Mouse (Mus musculus) stomach, embryonic 16.5 days (tissue): Measurements from ENCODE around the gene Ccdc86. TPM values are rescaled to one million over a fixed set of nuclear protein-coding genes. Genes with fewer than 3 reads are reported as not detected.

Experiments used
- ATAC-seq: fragments of 200-750 bp; cut with Nextera tagmentation; 2 replicates; pipeline ENCODE4 v1.8.0; 2017; ENCODE audit warnings: moderate number of reproducible peaks, moderate TSS enrichment; ENCODE audit not compliant: insufficient read depth, low FRiP score
- H3K27ac ChIP-seq: fragments of 300-500 bp; sonication (generic); 2 replicates; pipeline ENCODE4 v1.5.1; 2014; ENCODE audit warnings: low read length
- H3K27me3 ChIP-seq: fragments of 300-500 bp; sonication (generic); 2 replicates; pipeline ENCODE4 v1.6.1; 2014; ENCODE audit warnings: low read length, control low read depth, mixed read lengths; ENCODE audit not compliant: control insufficient read depth, insufficient read depth
- H3K36me3 ChIP-seq: fragments of 300-500 bp; sonication (generic); 2 replicates; pipeline ENCODE4 v1.6.1; 2014; ENCODE audit warnings: low read length; ENCODE audit not compliant: control insufficient read depth, insufficient read depth
- H3K4me1 ChIP-seq: fragments of 300-500 bp; sonication (generic); 2 replicates; pipeline ENCODE4 v1.6.1; 2014; ENCODE audit warnings: low read length, control low read depth, mixed read lengths; ENCODE audit not compliant: control insufficient read depth, insufficient read depth
- H3K4me2 ChIP-seq: fragments of 300-500 bp; sonication (generic); 2 replicates; pipeline ENCODE4 v1.6.1; 2014; ENCODE audit warnings: low read depth, low read length, mixed read lengths
- H3K4me3 ChIP-seq: fragments of 300-500 bp; sonication (generic); replicated peaks from 2 replicates; pipeline ENCODE4 v1.5.1; 2014; ENCODE audit warnings: mild to moderate bottlenecking, low read length
- H3K9ac ChIP-seq: fragments of 300-500 bp; sonication (generic); 2 replicates; pipeline ENCODE4 v1.6.1; 2014; ENCODE audit warnings: low read length
- H3K9me3 ChIP-seq: fragments of 300-500 bp; sonication (generic); replicated peaks from 2 replicates; pipeline ENCODE4 v1.6.1; 2016; ENCODE audit warnings: low read length, control low read depth; ENCODE audit not compliant: control insufficient read depth
- WGBS: fragments of 180-500 bp; shearing (Covaris S2); extraction: QIAGEN DNeasy Blood & Tissue Kit; methylation state at CpG from one replicate; pipeline ENCODE4 v1.1.7; 2014; 5-methylcytosine and 5-hydroxymethylcytosine counted together
- polyA plus RNA-seq: library from polyadenylated mRNA; unstranded; fragments of >200 nt; fragmentation: Nextera tagmentation; extraction: Ambion mirVana; gene quantifications from 2 replicates; pipeline ENCODE4 v1.2.1, GENCODE M21; 2015

Gene Ccdc86
- polyA plus RNA-seq = 23.8 and 27.5 TPM in 2 replicates

- Histone ChIP-seq H3K27ac (peak within 1 kb of the TSS; percentile 12; the same call in 1 of the 2 replicates), H3K36me3 (peaks cover 7% of the 10 kb centered on the region), H3K4me2 (peak within 1 kb of the TSS; percentile 98), H3K9me3 (no peaks in the 10 kb centered on the region), H3K9ac (peak within 1 kb of the TSS; percentile 86), H3K4me3 (peak within 1 kb of the TSS; percentile 76), H3K27me3 (no peaks in the 10 kb centered on the region), H3K4me1 (peaks cover 39% of the 10 kb centered on the region)
- peak; percentile 94 for ATAC-seq
- under 1% methylated on average over 30 of the region's 30 CpGs for WGBS
Measured at GRCm38 (mm10) chr19:10949112-10949511, at the start of gene Ccdc86. Gene Ccdc86 (minus strand): TSS chr19:10949266.

GRCm38 (mm10) chr19:10993150-10993549 lies 44.1 kb upstream of the Ccdc86 start, which contains the start of gene Ms4a15:
Gene Ms4a15 (minus strand): TSS chr19:10993250.
- Histone ChIP-seq H3K27me3 (no peaks in the 10 kb centered on the region), H3K9me3 (no peaks in the 10 kb centered on the region), H3K4me2 (no peak within 1 kb of the TSS), H3K27ac (no peak within 1 kb of the TSS), H3K36me3 (no peaks in the 10 kb centered on the region), H3K4me1 (no peaks in the 10 kb centered on the region), H3K4me3 (no peak within 1 kb of the TSS), H3K9ac (no peak within 1 kb of the TSS)
- no peak for ATAC-seq
- 79% methylated on average over 7 of the region's 7 CpGs for WGBS

- Histone ChIP-seq H3K27me3 (no peaks in the 10 kb centered on the region), H3K9ac (no peak overlapping the region), H3K9me3 (no peaks in the 10 kb centered on the region), H3K27ac (no peak overlapping the region), H3K4me2 (no peak overlapping the region), H3K4me3 (no peak overlapping the region), H3K36me3 (no peaks in the 10 kb centered on the region), H3K4me1 (no peaks in the 10 kb centered on the region)
- no peak; the same call in 1 of the 2 replicates for ATAC-seq
Measured at GRCm38 (mm10) chr19:10991911-10992310, 42.8 kb upstream of the Ccdc86 start.

GRCm38 (mm10) chr19:10990751-10991150 lies 41.7 kb upstream of the Ccdc86 start:
- no peaks in the 10 kb centered on the region for H3K27me3 ChIP-seq
- H3K36me3 ChIP-seq = no peaks in the 10 kb centered on the region
- H3K4me3 ChIP-seq = no peak overlapping the region
- H3K27ac ChIP-seq = no peak overlapping the region
- WGBS = 29% methylated on average over 1 of the region's 1 CpGs
- H3K4me2 ChIP-seq = no peak overlapping the region
- H3K4me1 ChIP-seq = no peaks in the 10 kb centered on the region
- H3K9me3 ChIP-seq = no peaks in the 10 kb centered on the region
- no peak for ATAC-seq
- H3K9ac ChIP-seq = no peak overlapping the region

- no peak overlapping the region for H3K4me2 ChIP-seq
- H3K27ac ChIP-seq = no peak overlapping the region
- H3K4me3 ChIP-seq = no peak overlapping the region
- H3K27me3 ChIP-seq = no peaks in the 10 kb centered on the region
- H3K4me1 ChIP-seq = no peaks in the 10 kb centered on the region
- no peaks in the 10 kb centered on the region for H3K36me3 ChIP-seq
- H3K9ac ChIP-seq = no peak overlapping the region
- WGBS = 78% methylated on average over 1 of the region's 1 CpGs
- no peaks in the 10 kb centered on the region for H3K9me3 ChIP-seq
- ATAC-seq = no peak
Measured at GRCm38 (mm10) chr19:10988563-10988962, 39.5 kb upstream of the Ccdc86 start.

- ATAC-seq = no peak
- Histone ChIP-seq H3K36me3 (no peaks in the 10 kb centered on the region), H3K4me1 (no peaks in the 10 kb centered on the region), H3K27me3 (no peaks in the 10 kb centered on the region), H3K27ac (no peak overlapping the region), H3K9me3 (no peaks in the 10 kb centered on the region), H3K9ac (no peak overlapping the region), H3K4me2 (no peak overlapping the region), H3K4me3 (no peak overlapping the region)
- WGBS = 85% methylated on average over 4 of the region's 4 CpGs
Measured at GRCm38 (mm10) chr19:10985889-10986288, 36.8 kb upstream of the Ccdc86 start.

- Histone ChIP-seq H3K4me2 (no peak overlapping the region), H3K4me3 (no peak overlapping the region), H3K9me3 (no peaks in the 10 kb centered on the region), H3K36me3 (no peaks in the 10 kb centered on the region), H3K27me3 (no peaks in the 10 kb centered on the region), H3K9ac (no peak overlapping the region), H3K4me1 (peaks cover 2% of the 10 kb centered on the region), H3K27ac (no peak overlapping the region)
- WGBS = 70% methylated on average over 13 of the region's 13 CpGs
- ATAC-seq = no peak
Measured at GRCm38 (mm10) chr19:10984551-10984950, 35.5 kb upstream of the Ccdc86 start.

- H3K4me2 ChIP-seq = peak overlapping the region; percentile 23; the same call in 1 of the 2 replicates
- no peak for ATAC-seq
Measured at GRCm38 (mm10) chr19:10983146-10983545, 34.1 kb upstream of the Ccdc86 start.

GRCm38 (mm10) chr19:10980210-10980609 lies 31.1 kb upstream of the Ccdc86 start:
- 77% methylated on average over 5 of the region's 5 CpGs for WGBS
- no peaks in the 10 kb centered on the region for H3K9me3 ChIP-seq
- H3K27me3 ChIP-seq = no peaks in the 10 kb centered on the region
- H3K4me1 ChIP-seq = peaks cover 9% of the 10 kb centered on the region
- H3K9ac ChIP-seq = no peak overlapping the region
- no peak overlapping the region for H3K4me3 ChIP-seq
- no peak overlapping the region for H3K27ac ChIP-seq
- peak overlapping the region; percentile 35; the same call in 1 of the 2 replicates for H3K4me2 ChIP-seq
- no peaks in the 10 kb centered on the region for H3K36me3 ChIP-seq
- ATAC-seq = no peak

More at GRCm38 (mm10) chr19:10983146-10983545, 34.1 kb upstream of the Ccdc86 start:
- Histone ChIP-seq H3K9me3 (no peaks in the 10 kb centered on the region), H3K4me3 (no peak overlapping the region), H3K27ac (no peak overlapping the region), H3K9ac (no peak overlapping the region), H3K4me1 (peaks cover 9% of the 10 kb centered on the region), H3K27me3 (no peaks in the 10 kb centered on the region), H3K36me3 (no peaks in the 10 kb centered on the region)
- 20% methylated on average over 14 of the region's 14 CpGs for WGBS
